Mouse (Mus musculus) limb, embryonic 11.5 days (tissue): ENCODE measurements at regions not wholly inside any gene's neighbourhood (a gene's known extent, or its start where the extent isn't known, plus 50 kb on each side); places are given as distances from the start of the nearest gene placed in this dataset.

Experiments used
- ATAC-seq: fragments of 200-750 bp; cut with Nextera tagmentation; 2 replicates; pipeline ENCODE4 v1.8.0; 2017; ENCODE audit warnings: low read depth; ENCODE audit not compliant: insufficient number of reproducible peaks, low FRiP score, low TSS enrichment
- DNase-seq: peaks from one replicate; pipeline ENCODE4 v3.0.0-alpha.2; 2015; ENCODE audit warnings: low spot score
- H3K27ac ChIP-seq: fragments of 300-500 bp; sonication (generic); replicated peaks from 2 replicates; pipeline ENCODE4 v1.5.1; 2014; ENCODE audit warnings: low read depth, mild to moderate bottlenecking, low read length
- H3K27me3 ChIP-seq: fragments of 300-500 bp; sonication (generic); 2 replicates; pipeline ENCODE4 v1.6.1; 2014; ENCODE audit warnings: mild to moderate bottlenecking, low read length, mixed read lengths; ENCODE audit not compliant: control insufficient read depth, insufficient read depth
- H3K36me3 ChIP-seq: fragments of 300-500 bp; sonication (generic); 2 replicates; pipeline ENCODE4 v1.6.1; 2014; ENCODE audit warnings: mild to moderate bottlenecking, low read length, moderate library complexity, mixed read lengths; ENCODE audit not compliant: control insufficient read depth, insufficient read depth
- H3K4me1 ChIP-seq: fragments of 300-500 bp; sonication (generic); 2 replicates; pipeline ENCODE4 v1.6.1; 2014; ENCODE audit warnings: low read length, mixed read lengths; ENCODE audit not compliant: control insufficient read depth, insufficient read depth
- H3K4me2 ChIP-seq: fragments of 300-500 bp; sonication (generic); 2 replicates; pipeline ENCODE4 v1.6.1; 2014; ENCODE audit warnings: low read depth, mild to moderate bottlenecking, moderate library complexity; ENCODE audit not compliant: severe bottlenecking
- H3K4me3 ChIP-seq: fragments of 300-500 bp; sonication (generic); 2 replicates; pipeline ENCODE4 v1.5.1; 2014; ENCODE audit warnings: low read depth, low read length
- H3K9ac ChIP-seq: fragments of 300-500 bp; sonication (generic); 2 replicates; pipeline ENCODE4 v1.6.1; 2014; ENCODE audit warnings: mild to moderate bottlenecking, low read length
- H3K9me3 ChIP-seq: fragments of 300-500 bp; sonication (generic); 2 replicates; pipeline ENCODE4 v1.6.1; 2016; ENCODE audit warnings: low read length; ENCODE audit not compliant: control insufficient read depth
- WGBS: fragments of 180-500 bp; shearing (Covaris S2); extraction: QIAGEN DNeasy Blood & Tissue Kit; methylation state at CpG from one replicate; pipeline ENCODE4 v1.1.7; 2014; 5-methylcytosine and 5-hydroxymethylcytosine counted together

- ATAC-seq = no peak
- 78% methylated on average over 11 of the region's 11 CpGs for WGBS
- no peak overlapping the region for H3K9ac ChIP-seq
Measured at GRCm38 (mm10) chr1:155488966-155489661, 68.8 kb upstream of the Acbd6 start.

GRCm38 (mm10) chr1:155490131-155490530 is 67.8 kb upstream of the Acbd6 start:
- WGBS = 74% methylated on average over 7 of the region's 7 CpGs

More at GRCm38 (mm10) chr1:155488966-155489661, 68.8 kb upstream of the Acbd6 start:
- Histone ChIP-seq H3K9me3 (no peaks in the 10 kb centered on the region), H3K27me3 (no peaks in the 10 kb centered on the region), H3K4me3 (no peak overlapping the region), H3K4me2 (no peak overlapping the region), H3K36me3 (no peaks in the 10 kb centered on the region), H3K4me1 (peaks cover 4% of the 10 kb centered on the region; the same call in 1 of the 2 replicates), H3K27ac (no peak overlapping the region)
- DNase-seq = no peak

GRCm38 (mm10) chr1:155491205-155492026 is 66.5 kb upstream of the Acbd6 start:
- ATAC-seq = no peak

More at GRCm38 (mm10) chr1:155490131-155490530, 67.8 kb upstream of the Acbd6 start:
- Histone ChIP-seq H3K9me3 (no peaks in the 10 kb centered on the region), H3K27ac (no peak overlapping the region), H3K27me3 (no peaks in the 10 kb centered on the region), H3K4me1 (peaks cover 4% of the 10 kb centered on the region; the same call in 1 of the 2 replicates), H3K4me3 (no peak overlapping the region), H3K36me3 (no peaks in the 10 kb centered on the region), H3K9ac (no peak overlapping the region), H3K4me2 (no peak overlapping the region)
- DNase-seq (no peak), ATAC-seq (no peak)

GRCm38 (mm10) chr1:155493333-155493732 is 64.6 kb upstream of the Acbd6 start:
- WGBS = 88% methylated on average over 6 of the region's 6 CpGs

More at GRCm38 (mm10) chr1:155491205-155492026, 66.5 kb upstream of the Acbd6 start:
- no peak overlapping the region for H3K27ac ChIP-seq
- WGBS = 65% methylated on average over 24 of the region's 24 CpGs
- DNase-seq = no peak
- H3K4me1 ChIP-seq = peaks cover 3% of the 10 kb centered on the region; the same call in 1 of the 2 replicates
- H3K4me2 ChIP-seq = no peak overlapping the region
- no peaks in the 10 kb centered on the region for H3K9me3 ChIP-seq
- H3K27me3 ChIP-seq = no peaks in the 10 kb centered on the region
- no peaks in the 10 kb centered on the region for H3K36me3 ChIP-seq
- H3K9ac ChIP-seq = no peak overlapping the region
- H3K4me3 ChIP-seq = no peak overlapping the region

GRCm38 (mm10) chr1:155493799-155494198 is 64.1 kb upstream of the Acbd6 start:
- no peaks in the 10 kb centered on the region for H3K36me3 ChIP-seq
- H3K9ac ChIP-seq = no peak overlapping the region
- H3K27me3 ChIP-seq = no peaks in the 10 kb centered on the region
- H3K4me1 ChIP-seq = no peaks in the 10 kb centered on the region
- ATAC-seq (no peak), DNase-seq (no peak)
- WGBS = 68% methylated on average over 4 of the region's 4 CpGs
- H3K4me2 ChIP-seq = no peak overlapping the region
- no peak overlapping the region for H3K4me3 ChIP-seq
- H3K9me3 ChIP-seq = no peaks in the 10 kb centered on the region
- no peak overlapping the region for H3K27ac ChIP-seq

More at GRCm38 (mm10) chr1:155493333-155493732, 64.6 kb upstream of the Acbd6 start:
- H3K27ac ChIP-seq = no peak overlapping the region
- H3K9ac ChIP-seq = no peak overlapping the region
- H3K4me1 ChIP-seq = no peaks in the 10 kb centered on the region
- no peaks in the 10 kb centered on the region for H3K36me3 ChIP-seq
- no peak overlapping the region for H3K4me2 ChIP-seq
- no peak for ATAC-seq
- no peaks in the 10 kb centered on the region for H3K9me3 ChIP-seq
- no peak for DNase-seq
- H3K27me3 ChIP-seq = no peaks in the 10 kb centered on the region
- H3K4me3 ChIP-seq = no peak overlapping the region

GRCm38 (mm10) chr1:155494347-155494746 is 63.6 kb upstream of the Acbd6 start:
- ATAC-seq = no peak
- 85% methylated on average over 2 of the region's 2 CpGs for WGBS
- Histone ChIP-seq H3K9me3 (no peaks in the 10 kb centered on the region), H3K4me3 (no peak overlapping the region), H3K9ac (no peak overlapping the region), H3K27ac (no peak overlapping the region), H3K4me2 (no peak overlapping the region), H3K27me3 (no peaks in the 10 kb centered on the region), H3K36me3 (no peaks in the 10 kb centered on the region), H3K4me1 (no peaks in the 10 kb centered on the region)
- DNase-seq = no peak

GRCm38 (mm10) chr1:155499735-155500134 is 58.2 kb upstream of the Acbd6 start:
- WGBS = 97% methylated on average over 1 of the region's 1 CpGs
- Histone ChIP-seq H3K27ac (no peak overlapping the region), H3K36me3 (no peaks in the 10 kb centered on the region), H3K4me2 (no peak overlapping the region), H3K4me3 (no peak overlapping the region), H3K9me3 (no peaks in the 10 kb centered on the region), H3K27me3 (no peaks in the 10 kb centered on the region), H3K9ac (no peak overlapping the region), H3K4me1 (no peaks in the 10 kb centered on the region)
- ATAC-seq (no peak), DNase-seq (no peak)

- no peaks in the 10 kb centered on the region for H3K36me3 ChIP-seq
- H3K9ac ChIP-seq = no peak overlapping the region
- H3K4me2 ChIP-seq = no peak overlapping the region
- H3K9me3 ChIP-seq = no peaks in the 10 kb centered on the region
- WGBS = 66% methylated on average over 10 of the region's 10 CpGs
- DNase-seq = no peak
- no peaks in the 10 kb centered on the region for H3K4me1 ChIP-seq
- H3K4me3 ChIP-seq = no peak overlapping the region
- no peak overlapping the region for H3K27ac ChIP-seq
- H3K27me3 ChIP-seq = no peaks in the 10 kb centered on the region
- ATAC-seq = no peak
Measured at GRCm38 (mm10) chr1:155502867-155503266, 55.1 kb upstream of the Acbd6 start.
